Mouse (Mus musculus): Measurements from ENCODE around the gene Rpl35. TPM values are rescaled to one million over a fixed set of nuclear protein-coding genes. Genes with fewer than 3 reads are reported as not detected.
A peak's percentile ranks its signal among the peaks of the same experiment; 100 is the strongest.

The Rpl35 gene
- 207 and 221 TPM in 2 replicates for polyA plus RNA-seq (2012; rRNA removed)

- H3K27ac ChIP-seq (ENCODE audit: control insufficient read depth, insufficient read depth, low read length), result peak within 1 kb of the TSS; percentile 6; the same call in 1 of the 2 replicates
- no peaks in the 10 kb centered on the region for H3K27me3 ChIP-seq (ENCODE audit: control insufficient read depth, insufficient read depth, low read length)
- DNase-seq, result peak; percentile 73
- H3K4me1 ChIP-seq (replicated peaks; ENCODE audit: control insufficient read depth, insufficient read depth, low read length), result peaks cover 17% of the 10 kb centered on the region
- 10% methylated on average over 15 of the region's 15 CpGs for WGBS
- H3K36me3 ChIP-seq (ENCODE audit: control insufficient read depth, insufficient read depth, low read length), result peaks cover 23% of the 10 kb centered on the region
- peak within 1 kb of the TSS; percentile 91 for H3K4me3 ChIP-seq (ENCODE audit: control insufficient read depth, insufficient read depth, low read length)
- TF ChIP-seq CTCF (IDR thresholded peaks at IDR 0.05; ENCODE audit: borderline replicate concordance, control insufficient read depth, extremely low read depth, insufficient read depth, low read length, poor library complexity) (no peak), POLR2A (IDR thresholded peaks at IDR 0.05; ENCODE audit: control insufficient read depth, extremely low read depth, insufficient read depth, low read length, poor library complexity) (no peak)
These were observed at the start of gene Rpl35 for GRCm38 (mm10) chr2:39005574-39006079. Gene Rpl35, minus strand, starts transcription at chr2:39005624.

DNA sequence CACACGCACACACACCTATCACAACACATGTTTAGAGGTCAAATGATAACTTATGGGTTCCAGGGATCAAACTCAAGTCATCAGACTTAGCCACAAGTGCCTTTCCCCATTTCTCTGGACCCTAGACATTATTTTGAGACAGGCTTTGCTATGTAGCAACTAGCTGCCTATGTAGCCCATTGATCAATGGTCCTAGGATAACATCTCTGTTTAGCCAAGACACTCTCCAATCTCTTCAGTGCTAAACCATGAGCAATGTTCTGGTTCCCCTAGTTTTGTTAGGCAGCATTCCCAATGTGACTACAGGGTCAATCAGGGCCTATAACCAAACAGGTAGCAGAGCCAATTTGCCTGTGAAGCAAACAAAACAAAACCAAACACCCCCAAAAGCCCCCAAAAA is 43.1 kb upstream of the Rpl35 start:
- TF ChIP-seq CTCF (IDR thresholded peaks at IDR 0.05; ENCODE audit: borderline replicate concordance, control insufficient read depth, extremely low read depth, insufficient read depth, low read length, poor library complexity) (no peak), POLR2A (IDR thresholded peaks at IDR 0.05; ENCODE audit: control insufficient read depth, extremely low read depth, insufficient read depth, low read length, poor library complexity) (no peak)
- Histone ChIP-seq H3K4me3 (ENCODE audit: control insufficient read depth, insufficient read depth, low read length) (no peak overlapping the region), H3K4me1 (replicated peaks; ENCODE audit: control insufficient read depth, insufficient read depth, low read length) (no peaks in the 10 kb centered on the region), H3K27me3 (ENCODE audit: control insufficient read depth, insufficient read depth, low read length) (no peaks in the 10 kb centered on the region), H3K27ac (ENCODE audit: control insufficient read depth, insufficient read depth, low read length) (no peak overlapping the region), H3K36me3 (ENCODE audit: control insufficient read depth, insufficient read depth, low read length) (peaks cover 62% of the 10 kb centered on the region)
- WGBS, result 98% methylated on average over 1 of the region's 1 CpGs
- DNase-seq, result no peak

GRCm38 (mm10) chr2:39040215-39040614 is 34.8 kb upstream of the Rpl35 start:
- no peak for DNase-seq
- H3K36me3 ChIP-seq (ENCODE audit: control insufficient read depth, insufficient read depth, low read length), result peaks cover 41% of the 10 kb centered on the region

GRCm38 (mm10) chr2:39031611-39032010 is 26.2 kb upstream of the Rpl35 start:
- DNase-seq, result no peak
- Histone ChIP-seq H3K27me3 (ENCODE audit: control insufficient read depth, insufficient read depth, low read length) (no peaks in the 10 kb centered on the region), H3K4me3 (ENCODE audit: control insufficient read depth, insufficient read depth, low read length) (no peak overlapping the region), H3K27ac (ENCODE audit: control insufficient read depth, insufficient read depth, low read length) (no peak overlapping the region), H3K4me1 (replicated peaks; ENCODE audit: control insufficient read depth, insufficient read depth, low read length) (no peaks in the 10 kb centered on the region), H3K36me3 (ENCODE audit: control insufficient read depth, insufficient read depth, low read length) (peaks cover 51% of the 10 kb centered on the region)
- no peak for TF ChIP-seq POLR2A (IDR thresholded peaks at IDR 0.05; ENCODE audit: control insufficient read depth, extremely low read depth, insufficient read depth, low read length, poor library complexity)
- no peak for TF ChIP-seq CTCF (IDR thresholded peaks at IDR 0.05; ENCODE audit: borderline replicate concordance, control insufficient read depth, extremely low read depth, insufficient read depth, low read length, poor library complexity)
- WGBS, result 100% methylated on average over 1 of the region's 1 CpGs

More at GRCm38 (mm10) chr2:39040215-39040614, 34.8 kb upstream of the Rpl35 start:
- no peaks in the 10 kb centered on the region for H3K4me1 ChIP-seq (replicated peaks; ENCODE audit: control insufficient read depth, insufficient read depth, low read length)
- 98% methylated on average over 1 of the region's 1 CpGs for WGBS
- H3K27ac ChIP-seq (ENCODE audit: control insufficient read depth, insufficient read depth, low read length), result no peak overlapping the region
- H3K4me3 ChIP-seq (ENCODE audit: control insufficient read depth, insufficient read depth, low read length), result no peak overlapping the region
- TF ChIP-seq POLR2A (IDR thresholded peaks at IDR 0.05; ENCODE audit: control insufficient read depth, extremely low read depth, insufficient read depth, low read length, poor library complexity) (no peak), CTCF (IDR thresholded peaks at IDR 0.05; ENCODE audit: borderline replicate concordance, control insufficient read depth, extremely low read depth, insufficient read depth, low read length, poor library complexity) (no peak)
- no peaks in the 10 kb centered on the region for H3K27me3 ChIP-seq (ENCODE audit: control insufficient read depth, insufficient read depth, low read length)

GRCm38 (mm10) chr2:39020004-39020403 is 14.6 kb upstream of the Rpl35 start:
- no peak overlapping the region for H3K27ac ChIP-seq (ENCODE audit: control insufficient read depth, insufficient read depth, low read length)
- H3K36me3 ChIP-seq (ENCODE audit: control insufficient read depth, insufficient read depth, low read length), result peaks cover 54% of the 10 kb centered on the region

GRCm38 (mm10) chr2:39016581-39016980 is 11.2 kb upstream of the Rpl35 start:
- TF ChIP-seq POLR2A (IDR thresholded peaks at IDR 0.05; ENCODE audit: control insufficient read depth, extremely low read depth, insufficient read depth, low read length, poor library complexity), result no peak
- TF ChIP-seq CTCF (IDR thresholded peaks at IDR 0.05; ENCODE audit: borderline replicate concordance, control insufficient read depth, extremely low read depth, insufficient read depth, low read length, poor library complexity), result no peak
- no peak overlapping the region for H3K27ac ChIP-seq (ENCODE audit: control insufficient read depth, insufficient read depth, low read length)
- no peaks in the 10 kb centered on the region for H3K27me3 ChIP-seq (ENCODE audit: control insufficient read depth, insufficient read depth, low read length)
- no peaks in the 10 kb centered on the region for H3K4me1 ChIP-seq (replicated peaks; ENCODE audit: control insufficient read depth, insufficient read depth, low read length)
- peaks cover 61% of the 10 kb centered on the region for H3K36me3 ChIP-seq (ENCODE audit: control insufficient read depth, insufficient read depth, low read length)
- no peak overlapping the region for H3K4me3 ChIP-seq (ENCODE audit: control insufficient read depth, insufficient read depth, low read length)
- DNase-seq, result no peak
- 86% methylated on average over 3 of the region's 3 CpGs for WGBS

More at GRCm38 (mm10) chr2:39020004-39020403, 14.6 kb upstream of the Rpl35 start:
- DNase-seq, result no peak
- Histone ChIP-seq H3K4me3 (ENCODE audit: control insufficient read depth, insufficient read depth, low read length) (no peak overlapping the region), H3K27me3 (ENCODE audit: control insufficient read depth, insufficient read depth, low read length) (no peaks in the 10 kb centered on the region), H3K4me1 (replicated peaks; ENCODE audit: control insufficient read depth, insufficient read depth, low read length) (no peaks in the 10 kb centered on the region)
- WGBS, result 91% methylated on average over 1 of the region's 1 CpGs
- TF ChIP-seq POLR2A (IDR thresholded peaks at IDR 0.05; ENCODE audit: control insufficient read depth, extremely low read depth, insufficient read depth, low read length, poor library complexity) (no peak), CTCF (IDR thresholded peaks at IDR 0.05; ENCODE audit: borderline replicate concordance, control insufficient read depth, extremely low read depth, insufficient read depth, low read length, poor library complexity) (no peak)

Data from thymus, adult 2 months (tissue).